In the genomic region with DNA sequence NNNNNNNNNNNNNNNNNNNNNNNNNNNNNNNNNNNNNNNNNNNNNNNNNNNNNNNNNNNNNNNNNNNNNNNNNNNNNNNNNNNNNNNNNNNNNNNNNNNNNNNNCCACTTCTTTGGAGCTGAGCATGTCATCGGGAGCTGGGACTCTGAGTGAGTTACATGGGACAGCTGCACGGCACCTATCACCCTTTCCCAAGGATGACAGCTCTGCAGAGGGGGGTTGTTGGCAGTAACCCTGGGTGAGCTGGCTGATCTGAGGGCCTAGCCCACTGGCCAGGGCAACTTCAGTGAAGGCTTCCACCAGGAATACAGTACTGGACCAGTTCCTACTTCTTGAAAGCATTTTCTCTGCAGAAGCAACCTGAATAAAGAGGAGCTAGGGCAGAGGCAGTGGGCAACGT, we compare ENCODE assay signal across 27 mouse cellular contexts.
DNase-seq lines count a peak whose midpoint lies in the region; ATAC-seq and TF ChIP-seq lines count a peak whose summit lies in the region.
"Had no signal": no experiment of that assay in that cellular context is flagged by ENCODE, and none has a peak within 500 bp of the region (broad histone marks: within the 10 kb centered on the region; RNA-seq: fewer than 3 reads in every experiment).

No protein-coding gene starts in this region.

- no peak for TF ChIP-seq CTCF in lung, embryonic 14.5 days (IDR thresholded peaks at IDR 0.05; ENCODE audit: low read depth)

- no peak overlapping the region for H3K4me2 ChIP-seq in lung, embryonic 14.5 days
- H3K4me2 ChIP-seq in myocyte (ENCODE audit: low read depth), result peak overlapping the region; percentile 16
- H3K4me2 ChIP-seq: embryonic facial prominence, embryonic 15.5 days; liver, embryonic 15.5 days; neural tube, embryonic 13.5 days had no signal

- peak; percentile 77 for DNase-seq in heart, adult 11 months
- DNase-seq in heart, postnatal 36 days, result no peak
- peak; percentile 76 for DNase-seq in lung, embryonic 14.5 days
- DNase-seq in lung, postnatal 36 days, result no peak
- DNase-seq in embryonic facial prominence, embryonic 10.5 days (ENCODE audit: low spot score), result no peak
- DNase-seq: adrenal gland, postnatal 36 days; cerebellum, adult 11-12 months; gastrocnemius, postnatal 36 days; kidney, postnatal 25 days; layer of hippocampus, postnatal 36 days; liver; midbrain, embryonic 14.5 days; retina, postnatal 1 day; right cerebral cortex, postnatal 25 days; spleen, adult 18-20 months had no signal

- intact Hi-C loops in heart, postnatal 36 days (cut with DNase I), result no loop called here

- WGBS in lung, embryonic 14.5 days, result 25% methylated on average over 3 of the region's 3 CpGs
- WGBS in embryonic facial prominence, embryonic 10.5 days, result 54% methylated on average over 3 of the region's 3 CpGs

- no peaks in the 10 kb centered on the region for H3K79me2 ChIP-seq in myocyte (ENCODE audit: control insufficient read depth, insufficient read depth)

- H3K9ac ChIP-seq in lung, embryonic 14.5 days, result no peak overlapping the region
- H3K9ac ChIP-seq: embryonic facial prominence, embryonic 15.5 days; liver, embryonic 15.5 days; neural tube, embryonic 13.5 days had no signal

- ATAC-seq in lung, embryonic 14.5 days (ENCODE audit: insufficient read depth), result no peak
- no peak for ATAC-seq in granulocyte monocyte progenitor cell, adult 5-6 weeks (replicated peaks; ENCODE audit: poor library complexity, severe bottlenecking)
- ATAC-seq: hindbrain, embryonic 16.5 days; intestine, embryonic 16.5 days; lung, postnatal 0 days; Patski had no signal

- TF ChIP-seq POLR2A in myocyte (IDR thresholded peaks at IDR 0.05; ENCODE audit: insufficient read length, low read depth), result no peak

- peak overlapping the region; percentile 30; the same call in 1 of the 2 replicates for H3K27ac ChIP-seq in lung, embryonic 14.5 days (ENCODE audit: low read depth)
- H3K27ac ChIP-seq in embryonic facial prominence, embryonic 10.5 days (replicated peaks), result peak overlapping the region; percentile 65; the same call in 1 of the 2 replicates
- H3K27ac ChIP-seq: embryonic facial prominence, embryonic 15.5 days; layer of hippocampus, adult 2 months; liver, embryonic 15.5 days; neural tube, embryonic 13.5 days had no signal

- H3K4me1 ChIP-seq in lung, embryonic 14.5 days (ENCODE audit: insufficient read depth), result peaks cover 18% of the 10 kb centered on the region
- peaks cover 70% of the 10 kb centered on the region for H3K4me1 ChIP-seq in embryonic facial prominence, embryonic 10.5 days

- H3K4me3 ChIP-seq in lung, embryonic 14.5 days (ENCODE audit: low read depth, low read length), result no peak overlapping the region
- no peak overlapping the region for H3K4me3 ChIP-seq in embryonic facial prominence, embryonic 10.5 days
- H3K4me3 ChIP-seq in myocyte, result no peak overlapping the region
- H3K4me3 ChIP-seq: embryonic facial prominence, embryonic 15.5 days; layer of hippocampus, adult 2 months; liver, embryonic 15.5 days; neural tube, embryonic 13.5 days had no signal

- no peaks in the 10 kb centered on the region for H3K27me3 ChIP-seq in lung, embryonic 14.5 days (ENCODE audit: insufficient read depth, low read length)
- no peaks in the 10 kb centered on the region for H3K27me3 ChIP-seq in embryonic facial prominence, embryonic 10.5 days (replicated peaks; ENCODE audit: low read depth, poor library complexity, severe bottlenecking)
- H3K27me3 ChIP-seq in myocyte (ENCODE audit: control insufficient read depth, insufficient read depth, insufficient read length), result no peaks in the 10 kb centered on the region
- H3K27me3 ChIP-seq: CH12.LX; embryonic facial prominence, embryonic 15.5 days; neural tube, embryonic 13.5 days; Patski had no signal

- H3K36me3 ChIP-seq in lung, embryonic 14.5 days (ENCODE audit: insufficient read depth), result no peaks in the 10 kb centered on the region
- no peaks in the 10 kb centered on the region for H3K36me3 ChIP-seq in embryonic facial prominence, embryonic 10.5 days (replicated peaks)
- H3K36me3 ChIP-seq in myocyte (ENCODE audit: control insufficient read depth, insufficient read depth), result no peaks in the 10 kb centered on the region
- H3K36me3 ChIP-seq: embryonic facial prominence, embryonic 15.5 days; G1E; liver, embryonic 15.5 days; neural tube, embryonic 13.5 days had no signal

- no peaks in the 10 kb centered on the region for H3K9me3 ChIP-seq in lung, embryonic 14.5 days (ENCODE audit: low read depth, low read length)
- no peaks in the 10 kb centered on the region for H3K9me3 ChIP-seq in embryonic facial prominence, embryonic 10.5 days
- H3K9me3 ChIP-seq: embryonic facial prominence, embryonic 15.5 days; liver, embryonic 15.5 days; neural tube, embryonic 13.5 days had no signal

- H3ac ChIP-seq in myocyte (ENCODE audit: control insufficient read depth, insufficient read length), result no peak overlapping the region

TF ChIP-seq in myocyte, 11 proteins besides CTCF, POLR2A, EP300 and RAD21:
- TF ChIP-seq TCF3 (IDR thresholded peaks at IDR 0.05; ENCODE audit: insufficient read length, low read depth), result no peak
- TF ChIP-seq MYOG (IDR thresholded peaks at IDR 0.05; ENCODE audit: control insufficient read depth in 1 of 3, insufficient read depth in 1 of 3, insufficient read length in 2 of 3, low read depth in 2 of 3), result peak in 2 of 3 experiments; percentile 26 to 68
- TF ChIP-seq MAX (IDR thresholded peaks at IDR 0.05; ENCODE audit: low read depth), result no peak
- TF ChIP-seq CEBPB (IDR thresholded peaks at IDR 0.05; ENCODE audit: insufficient read depth, poor library complexity, severe bottlenecking), result no peak
- no peak for TF ChIP-seq REST (IDR thresholded peaks at IDR 0.05; ENCODE audit: insufficient read depth, insufficient read length)
- TF ChIP-seq POLR2AphosphoS2 (IDR thresholded peaks at IDR 0.05; ENCODE audit: insufficient read length, low read depth), result no peak
- TF ChIP-seq E2F4 (IDR thresholded peaks at IDR 0.05; ENCODE audit: insufficient read depth), result no peak
- TF ChIP-seq MYOD1 (IDR thresholded peaks at IDR 0.05; ENCODE audit: control insufficient read depth in 1 of 3, insufficient read length in 2 of 3, low read depth in 2 of 3), result peak in 2 of 3 experiments; percentile 86 to 92
- no peak for TF ChIP-seq SRF (IDR thresholded peaks at IDR 0.05; ENCODE audit: control insufficient read depth, insufficient read length, low read depth)
- TF ChIP-seq TCF12 (IDR thresholded peaks at IDR 0.05; ENCODE audit: insufficient read depth, poor library complexity, severe bottlenecking), result peak; percentile 41
- TF ChIP-seq USF1 (IDR thresholded peaks at IDR 0.05; ENCODE audit: low read depth), result no peak

Comparison
In these comparisons a context has a peak if more than half of its experiments do, and no peak if none do; other contexts are left out.
1. DNase-seq: peak in heart, adult 11 months (single experiment) and lung, embryonic 14.5 days (single experiment); none in heart, postnatal 36 days (0 of 2), lung, postnatal 36 days (single experiment) and embryonic facial prominence, embryonic 10.5 days (single experiment).